8 mouse cellular contexts compared by ENCODE assay signal in the genomic region with DNA sequence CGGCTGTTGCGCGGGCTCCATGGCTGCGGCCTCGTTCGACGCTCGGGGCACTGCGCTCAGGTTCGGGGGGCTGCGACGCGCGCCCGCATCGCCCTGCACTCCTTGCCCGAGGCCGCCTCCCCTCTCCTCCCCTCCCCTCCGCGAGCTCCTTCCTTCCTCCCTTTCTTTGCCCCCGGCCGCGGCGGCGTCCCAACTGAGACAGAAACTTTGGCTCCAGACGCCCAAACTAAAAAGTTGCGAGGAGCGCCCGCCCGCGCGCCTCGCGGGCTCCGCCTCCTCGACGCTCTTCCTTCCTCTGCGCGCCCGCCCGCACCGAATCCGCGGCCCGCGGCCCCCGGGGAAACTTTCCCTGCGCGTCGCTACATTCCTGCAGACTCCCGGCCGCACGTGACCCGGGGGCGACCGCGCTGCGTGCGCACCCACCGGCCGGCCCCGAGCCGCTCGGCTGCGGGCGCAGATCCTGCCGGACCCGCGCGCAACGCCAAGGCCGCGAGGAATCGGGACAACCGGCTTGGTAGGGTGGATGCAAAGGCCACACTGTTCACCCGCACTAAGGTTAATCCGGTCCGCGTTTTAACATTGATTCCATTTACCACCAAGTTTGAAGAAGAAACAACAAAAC. TPM values are rescaled to one million over a fixed set of nuclear protein-coding genes. Genes with fewer than 3 reads are reported as not detected.
A peak's percentile ranks its signal among the peaks of the same experiment; 100 is the strongest.
DNase-seq lines count a peak whose midpoint lies in the region; ATAC-seq lines count a peak whose summit lies in the region.

A gene (minus strand): TSS at position 227 of the 622 bp plus-strand sequence.

- H3K36me3 ChIP-seq in intestine, embryonic 14.5 days (ENCODE audit: control insufficient read depth, insufficient read depth, low read length): peaks cover 20% of the 10 kb centered on the region

- intact Hi-C loops in left cerebral cortex, postnatal 25 days (cut with DNase I): loop anchor here (5.0 kb wide), 2 partner anchors 38 to 42 kb away; a partner anchor contains a TSS

- peak within 1 kb of the TSS; percentile 99 for H3K9ac ChIP-seq in intestine, embryonic 14.5 days (ENCODE audit: low read length)

- H3K9me3 ChIP-seq in intestine, embryonic 14.5 days (ENCODE audit: control insufficient read depth, low read length): no peaks in the 10 kb centered on the region

- under 1% methylated on average over 72 of the region's 79 CpGs for WGBS in intestine, embryonic 14.5 days

- peak; percentile 85 to 86 for DNase-seq in adrenal gland, adult 18-20 months (ENCODE audit: low spot score in 2 of 2)
- DNase-seq in embryo, embryonic 11 days: peak; percentile 95
- peak; percentile 92 to 95 for DNase-seq in gastrocnemius, postnatal 4 days (ENCODE audit: low spot score in 2 of 2)
- peak; percentile 94 for DNase-seq in intestine, embryonic 14.5 days (ENCODE audit: low spot score)
- DNase-seq in left cerebral cortex, postnatal 25 days (ENCODE audit: low spot score in 2 of 2): peak; percentile 76 to 78
- peak; percentile 96 for DNase-seq in mesoderm, embryonic 11.5 days (ENCODE audit: low read depth, low spot score)
- DNase-seq in skeletal muscle tissue, adult 2 months (ENCODE audit: low read depth, low spot score): peak; percentile 76

- no peaks in the 10 kb centered on the region for H3K27me3 ChIP-seq in intestine, embryonic 14.5 days (replicated peaks; ENCODE audit: control insufficient read depth, insufficient read depth, low read length)

- peak within 1 kb of the TSS; percentile 91 for H3K4me3 ChIP-seq in intestine, embryonic 14.5 days (ENCODE audit: low read depth, low read length)

- peak within 1 kb of the TSS; percentile 80 for H3K4me2 ChIP-seq in intestine, embryonic 14.5 days (ENCODE audit: low read length)

- peaks cover 16% of the 10 kb centered on the region; the same call in 1 of the 2 replicates for H3K4me1 ChIP-seq in intestine, embryonic 14.5 days (replicated peaks; ENCODE audit: control insufficient read depth, insufficient read depth, low read length)

- peak; percentile 87 for ATAC-seq in intestine, embryonic 14.5 days (replicated peaks; ENCODE audit: low FRiP score, low TSS enrichment, low read depth)
- no peak for ATAC-seq in monocyte, adult 5-6 weeks (replicated peaks; ENCODE audit: insufficient number of reproducible peaks, low FRiP score, low TSS enrichment, poor library complexity, severe bottlenecking)

- peak within 1 kb of the TSS; percentile 98 for H3K27ac ChIP-seq in intestine, embryonic 14.5 days (ENCODE audit: low read depth)

RNA-seq across cellular contexts. Expression of the gene that starts here (rescaled TPM):
- 10 to 100 TPM; 72.0 to 83.7 TPM for total RNA-seq in adrenal gland, adult 18-20 months (2021)
- 100 to 1,000 TPM; 108 to 111 TPM for total RNA-seq in gastrocnemius, postnatal 4 days (2021)
- 29.3 and 30.9 TPM in 2 replicates for polyA plus RNA-seq in intestine, embryonic 14.5 days (2014; fragmentation: Nextera tagmentation; extraction: Ambion mirVana)
- total RNA-seq in left cerebral cortex, postnatal 25 days (2021): 10 to 100 TPM; 17.0 TPM
- total RNA-seq in monocyte, adult 5-6 weeks (2017): 0.78 to 2.3 TPM in 2 of 3 replicates, not detected in the other

Comparison
In these comparisons a context has a peak if more than half of its experiments do, and no peak if none do; other contexts are left out.
1. RNA of the gene that starts here (total RNA-seq): 108 to 111 TPM in gastrocnemius, postnatal 4 days and 72.0 to 83.7 TPM in adrenal gland, adult 18-20 months; 17.0 TPM in left cerebral cortex, postnatal 25 days and 0.78 to 2.3 TPM in monocyte, adult 5-6 weeks; every median in the first group is over 4 times any median in the second.
2. Peak in every context shown above with its lines, with median percentiles within 50 percentile points of each other: DNase-seq.